Mouse (Mus musculus) MEL (cell line): ENCODE data around the gene Adamtsl5. TPM values are rescaled to one million over a fixed set of nuclear protein-coding genes. Genes with fewer than 3 reads are reported as not detected.

Experiments used
- DNase-seq: peaks from one replicate; pipeline ENCODE4 v3.0.0; 2011; ENCODE audit warnings: low read depth, low spot score
- H3K27ac ChIP-seq: 2 replicates; pipeline ENCODE4 v1.5.1; 2012; ENCODE audit warnings: low read depth, mild to moderate bottlenecking, control low read depth, low read length, moderate library complexity; ENCODE audit not compliant: control insufficient read depth
- H3K27me3 ChIP-seq, 2 experiments: fragments of 150-350 bp in 1 of 2; sonication (generic) in 1 of 2; 2 replicates each; pipeline ENCODE4 v1.6.1; 2012; ENCODE audit warnings: low read length in 2 of 2, mild to moderate bottlenecking in 2 of 2, improper control_type of control experiment in 1 of 2, moderate library complexity in 1 of 2; ENCODE audit not compliant: insufficient read depth in 2 of 2, control insufficient read depth in 1 of 2
- H3K36me3 ChIP-seq, 2 experiments: 2 replicates each; pipeline ENCODE4 v1.6.1; 2012 to 2014; ENCODE audit warnings: low read length in 2 of 2, improper control_type of control experiment in 1 of 2, inconsistent platforms in 1 of 2, mild to moderate bottlenecking in 1 of 2; ENCODE audit not compliant: insufficient read depth in 2 of 2, control insufficient read depth in 1 of 2
- H3K4me1 ChIP-seq, 2 experiments: fragments of 150-350 bp in 1 of 2; sonication (generic) in 1 of 2; 2 replicates each; pipeline ENCODE4 v1.6.1; 2012; ENCODE audit warnings: low read length in 2 of 2, improper control_type of control experiment in 1 of 2, mild to moderate bottlenecking in 1 of 2; ENCODE audit not compliant: insufficient read depth in 2 of 2, control insufficient read depth in 1 of 2
- H3K4me3 ChIP-seq, 2 experiments: fragments of 150-350 bp in 1 of 2; sonication (generic) in 1 of 2; 2 replicates each; pipeline ENCODE4 v1.5.1; 2012; ENCODE audit warnings: low read depth in 2 of 2, low read length in 2 of 2, mild to moderate bottlenecking in 2 of 2, moderate library complexity in 2 of 2, control low read depth in 1 of 2, improper control_type of control experiment in 1 of 2; ENCODE audit not compliant: control insufficient read depth in 1 of 2, insufficient read depth in 1 of 2
- H3K79me2 ChIP-seq: 2 replicates; pipeline ENCODE4 v1.6.1; 2012; ENCODE audit warnings: mild to moderate bottlenecking, low read length, moderate library complexity; ENCODE audit not compliant: control insufficient read depth, poor library complexity, insufficient read depth
- H3K9ac ChIP-seq: 2 replicates; pipeline ENCODE4 v1.6.1; 2012; ENCODE audit warnings: low read depth, mild to moderate bottlenecking, control low read depth, low read length, moderate library complexity; ENCODE audit not compliant: control insufficient read depth, poor library complexity, severe bottlenecking
- H3K9me3 ChIP-seq: fragments of 150-350 bp; sonication (generic); replicated peaks from 2 replicates; pipeline ENCODE4 v1.6.1; 2012; ENCODE audit warnings: mild to moderate bottlenecking, low read length, improper control_type of control experiment, moderate library complexity; ENCODE audit not compliant: insufficient read depth
- BHLHE40 ChIP-seq: IDR thresholded peaks from 2 replicates; pipeline ENCODE4 v1.6.1; 2012; ENCODE audit warnings: low read depth, mild to moderate bottlenecking, inconsistent platforms, low read length, improper control_type of control experiment, borderline replicate concordance
- CHD2 ChIP-seq: IDR thresholded peaks from 2 replicates; pipeline ENCODE4 v1.6.1; 2011; ENCODE audit warnings: low read length, improper control_type of control experiment
- CTCF ChIP-seq, 3 experiments: IDR thresholded peaks in 2 of 3; conservative IDR thresholded peaks in 1 of 3; 2 replicates each; pipeline ENCODE4 v1.5.1; 2011 to 2012; ENCODE audit warnings: low read length in 3 of 3, low read depth in 2 of 3, mild to moderate bottlenecking in 2 of 3, improper control_type of control experiment in 1 of 3, inconsistent platforms in 1 of 3, mixed read lengths in 1 of 3, moderate library complexity in 1 of 3; ENCODE audit not compliant: control insufficient read depth in 1 of 3, insufficient read depth in 1 of 3, poor library complexity in 1 of 3, severe bottlenecking in 1 of 3
- E2F4 ChIP-seq: IDR thresholded peaks from 2 replicates; pipeline ENCODE4 v1.6.1; 2011; ENCODE audit warnings: low read depth, low read length, improper control_type of control experiment, borderline replicate concordance
- ELF1 ChIP-seq: IDR thresholded peaks from 2 replicates; pipeline ENCODE4 v1.6.1; 2014; ENCODE audit warnings: low read depth, mild to moderate bottlenecking, inconsistent platforms, low read length, improper control_type of control experiment, moderate library complexity
- EP300 ChIP-seq, 2 experiments: IDR thresholded peaks; 2 replicates each; pipeline ENCODE4 v1.6.1; 2011; ENCODE audit warnings: improper control_type of control experiment in 2 of 2, low read length in 2 of 2, low read depth in 1 of 2, mild to moderate bottlenecking in 1 of 2
- ETS1 ChIP-seq: IDR thresholded peaks from 2 replicates; pipeline ENCODE4 v1.6.1; 2012; ENCODE audit warnings: low read depth, mild to moderate bottlenecking, inconsistent platforms, low read length, improper control_type of control experiment, moderate library complexity
- GATA1 ChIP-seq: IDR thresholded peaks from 2 replicates; pipeline ENCODE4 v1.6.1; 2011; ENCODE audit warnings: low read depth, low read length, improper control_type of control experiment
- HCFC1 ChIP-seq: IDR thresholded peaks from 2 replicates; pipeline ENCODE4 v1.6.1; 2012; ENCODE audit warnings: low read depth, mild to moderate bottlenecking, inconsistent platforms, low read length, improper control_type of control experiment, moderate library complexity
- JUND ChIP-seq: IDR thresholded peaks from 2 replicates; pipeline ENCODE4 v1.6.1; 2011; ENCODE audit warnings: low read depth, mild to moderate bottlenecking, improper control_type of control experiment, low read length
- KAT2A ChIP-seq: conservative IDR thresholded peaks from 2 replicates; pipeline ENCODE4 v1.6.1; 2012; ENCODE audit warnings: low read depth, low read length, improper control_type of control experiment, inconsistent platforms
- MAX ChIP-seq: IDR thresholded peaks from 2 replicates; pipeline ENCODE4 v1.6.1; 2011; ENCODE audit warnings: low read length, improper control_type of control experiment
- MAZ ChIP-seq: IDR thresholded peaks from 2 replicates; pipeline ENCODE4 v1.6.1; 2012; ENCODE audit warnings: low read depth, mild to moderate bottlenecking, inconsistent platforms, low read length, improper control_type of control experiment
- MYB ChIP-seq: IDR thresholded peaks from 2 replicates; pipeline ENCODE4 v1.6.1; 2011; ENCODE audit warnings: mild to moderate bottlenecking, low read depth, low read length, improper control_type of control experiment
- MYC ChIP-seq: IDR thresholded peaks from 2 replicates; pipeline ENCODE4 v1.6.1; 2011; ENCODE audit warnings: low read depth, mild to moderate bottlenecking, low read length, improper control_type of control experiment, moderate library complexity
- POLR2AphosphoS2 ChIP-seq: IDR thresholded peaks from 2 replicates; pipeline ENCODE4 v1.6.1; 2011; ENCODE audit warnings: low read length, improper control_type of control experiment
- POLR2AphosphoS5 ChIP-seq: IDR thresholded peaks from 2 replicates; pipeline ENCODE4 v1.6.1; 2012; ENCODE audit warnings: low read depth, borderline replicate concordance, mild to moderate bottlenecking, inconsistent platforms, low read length, moderate library complexity, mixed read lengths
- RAD21 ChIP-seq: IDR thresholded peaks from 2 replicates; pipeline ENCODE4 v1.6.1; 2011; ENCODE audit warnings: mild to moderate bottlenecking, low read depth, low read length, improper control_type of control experiment
- RCOR1 ChIP-seq: IDR thresholded peaks from 2 replicates; pipeline ENCODE4 v1.6.1; 2012; ENCODE audit warnings: low read depth, mild to moderate bottlenecking, inconsistent platforms, low read length, improper control_type of control experiment
- SIN3A ChIP-seq: IDR thresholded peaks from 2 replicates; pipeline ENCODE4 v1.6.1; 2012; ENCODE audit warnings: low read length, improper control_type of control experiment, inconsistent platforms
- SMC3 ChIP-seq: IDR thresholded peaks from 2 replicates; pipeline ENCODE4 v1.6.1; 2011; ENCODE audit warnings: low read depth, low read length, improper control_type of control experiment
- TAL1 ChIP-seq: IDR thresholded peaks from 2 replicates; pipeline ENCODE4 v1.6.1; 2012; ENCODE audit warnings: mild to moderate bottlenecking, inconsistent platforms, low read length, moderate library complexity, mixed read lengths
- TBP ChIP-seq: IDR thresholded peaks from 2 replicates; pipeline ENCODE4 v1.8.0; 2011; ENCODE audit warnings: low read depth, low read length, improper control_type of control experiment
- UBTF ChIP-seq: IDR thresholded peaks from 2 replicates; pipeline ENCODE4 v1.6.1; 2012; ENCODE audit warnings: low read depth, mild to moderate bottlenecking, inconsistent platforms, low read length, improper control_type of control experiment, moderate library complexity, borderline replicate concordance; ENCODE audit not compliant: insufficient read depth
- USF1 ChIP-seq: IDR thresholded peaks from 2 replicates; pipeline ENCODE4 v1.6.1; 2014; ENCODE audit warnings: low read depth, mild to moderate bottlenecking, inconsistent platforms, low read length, improper control_type of control experiment, moderate library complexity
- ZC3H11A ChIP-seq: IDR thresholded peaks from 2 replicates; pipeline ENCODE4 v1.6.1; 2012; ENCODE audit warnings: low read depth, mild to moderate bottlenecking, inconsistent platforms, low read length, improper control_type of control experiment
- ZKSCAN1 ChIP-seq: IDR thresholded peaks from 2 replicates; pipeline ENCODE4 v1.6.1; 2012; ENCODE audit warnings: low read depth, mild to moderate bottlenecking, inconsistent platforms, low read length, improper control_type of control experiment, moderate library complexity
- polyA plus RNA-seq, 2 experiments: library from polyadenylated mRNA; stranded (reverse) in 1 of 2; unstranded in 1 of 2; fragments of >175 nt in 1 of 2; fragments of >200 nt in 1 of 2; gene quantifications; 2 replicates each; pipeline versions ENCODE4 v1.2.1 to v1.2.4; 2012; ENCODE audit warnings: low replicate concordance in 2 of 2, low read depth in 1 of 2; ENCODE audit not compliant: insufficient read length in 2 of 2, insufficient read depth in 1 of 2, missing spikeins in 1 of 2
- total RNA-seq: library from RNA; depleted of rRNA; stranded (reverse); fragments of 300-350 nt; gene quantifications from 2 replicates; pipeline ENCODE4 v1.2.3, GENCODE M21; 2012

Gene Adamtsl5
- total and polyA plus RNA-seq, 3 experiments: 3.9 to 16.5 TPM; not detected in 1

DNA sequence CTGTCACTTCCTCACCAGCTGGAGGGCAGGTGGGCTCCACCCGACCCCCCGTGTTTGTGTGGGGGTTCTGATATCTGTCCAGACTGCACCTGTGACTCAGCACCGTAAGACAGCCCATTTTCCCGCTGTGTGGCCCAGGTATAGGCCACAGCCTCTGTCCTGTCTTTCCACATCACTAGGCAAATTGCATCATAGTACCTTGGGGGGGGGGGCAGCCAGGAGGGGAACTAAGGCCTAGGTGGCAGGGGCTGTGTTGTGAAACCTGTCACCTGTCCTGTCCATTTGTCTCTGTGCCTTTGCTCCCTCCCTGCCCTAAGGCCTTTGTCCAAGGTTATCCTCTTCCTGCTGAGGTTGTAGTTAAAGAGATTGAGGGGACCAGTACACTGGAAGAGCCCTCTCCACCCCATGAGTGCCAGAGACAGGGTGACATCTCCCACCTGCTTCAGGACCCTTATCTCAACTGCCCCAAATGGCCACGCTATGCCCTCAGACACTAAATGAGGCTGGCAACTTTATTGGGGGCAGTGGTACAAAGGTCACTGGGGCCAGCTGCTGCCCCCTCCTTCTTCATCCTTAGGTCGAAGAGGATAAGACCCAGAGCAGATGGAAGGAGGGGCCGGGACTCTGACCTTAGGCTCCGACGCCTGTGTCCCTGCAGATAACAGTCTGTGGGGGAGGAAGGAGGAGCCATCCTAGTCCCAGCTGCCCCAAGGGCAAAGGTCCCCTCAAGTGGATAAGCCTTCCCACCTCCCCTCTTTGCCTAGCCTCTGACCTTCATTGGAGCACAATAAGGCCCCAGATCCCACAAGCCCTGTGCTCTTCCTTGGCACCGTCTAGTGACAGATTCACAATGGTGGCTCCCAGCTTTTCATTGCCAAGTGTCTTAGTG lies 16.3 kb downstream of the Adamtsl5 start (continued):
- TF ChIP-seq SMC3 (no peak), GATA1 (peak; percentile 20; the same call in 1 of the 2 replicates)

DNA sequence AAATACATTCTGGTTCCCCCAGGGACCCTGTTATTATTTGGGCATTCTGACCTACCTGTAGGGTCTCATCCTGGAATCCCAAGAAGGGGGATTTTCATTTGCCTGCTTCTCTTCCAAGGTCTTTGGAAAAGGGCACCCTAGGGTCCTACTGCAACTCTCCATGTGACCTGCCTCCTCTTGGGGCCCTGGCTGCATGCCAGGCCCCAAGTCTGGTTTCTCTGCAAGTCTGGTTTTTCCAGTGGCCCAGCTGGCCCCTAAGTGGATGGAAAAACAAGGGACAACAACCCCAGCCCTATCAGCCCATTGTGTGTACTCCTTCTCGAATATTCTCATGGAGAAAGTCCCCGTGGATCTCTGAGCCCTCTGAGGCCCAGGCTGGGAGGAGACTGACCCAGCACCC lies 17.3 kb downstream of the Adamtsl5 start:
- Histone ChIP-seq H3K9ac (peak overlapping the region; percentile 82), H3K79me2 (peaks cover 2% of the 10 kb centered on the region; the same call in 1 of the 2 replicates), H3K4me3 (peak overlapping the region; percentile 72 to 96), H3K4me1 (peaks cover 14 to 25% of the 10 kb centered on the region in 2 experiments), H3K27ac (no peak overlapping the region; the same call in 1 of the 2 replicates), H3K9me3 (no peaks in the 10 kb centered on the region), H3K27me3 (no peaks in the 10 kb centered on the region), H3K36me3 (peaks cover 0 to 22% of the 10 kb centered on the region in 2 experiments; a peak in 2 of 4 replicates)
- no peak for TF ChIP-seq GATA1
- peak; percentile 67 for TF ChIP-seq USF1
- peak; percentile 35 for DNase-seq

DNA sequence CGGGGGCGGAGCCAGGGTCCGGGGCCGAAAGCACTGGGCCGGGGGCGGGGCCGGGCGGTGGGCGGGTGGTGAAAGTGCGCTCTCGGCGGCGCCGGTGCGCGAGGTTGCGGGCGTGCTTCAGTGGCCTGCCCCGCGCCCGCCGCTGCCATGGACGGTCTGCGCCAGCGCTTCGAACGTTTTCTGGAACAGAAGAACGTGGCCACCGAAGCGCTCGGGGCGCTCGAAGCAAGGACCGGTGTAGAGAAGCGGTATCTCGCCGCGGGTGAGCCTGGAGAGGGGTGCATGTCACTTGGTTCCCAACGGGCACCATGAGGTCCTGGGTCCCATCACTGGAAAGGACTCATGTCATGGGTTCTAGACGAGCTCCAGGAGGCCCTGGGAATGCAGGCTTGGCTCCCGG lies 18.1 kb downstream of the Adamtsl5 start:
- H3K9ac ChIP-seq: peak overlapping the region; percentile 82
- peaks cover 2% of the 10 kb centered on the region; the same call in 1 of the 2 replicates for H3K79me2 ChIP-seq
- H3K4me3 ChIP-seq: peak overlapping the region; percentile 72 to 96
- H3K36me3 ChIP-seq: peaks cover 0 to 22% of the 10 kb centered on the region in 2 experiments; a peak in 2 of 4 replicates
- H3K27ac ChIP-seq: no peak overlapping the region
- H3K4me1 ChIP-seq: peaks cover 14 to 25% of the 10 kb centered on the region in 2 experiments
- DNase-seq: no peak
- no peaks in the 10 kb centered on the region for H3K9me3 ChIP-seq
- H3K27me3 ChIP-seq: no peaks in the 10 kb centered on the region
- TF ChIP-seq POLR2AphosphoS5 (no peak), SIN3A (peak; percentile 50; the same call in 1 of the 2 replicates), MYC (no peak), SMC3 (no peak), RCOR1 (no peak), CTCF (IDR thresholded peaks at IDR 0.05 in 2 of 3, conservative IDR thresholded peaks at IDR 0.05 in 1 of 3; ENCODE audit: control insufficient read depth in 1 of 3, insufficient read depth in 1 of 3, low read depth in 2 of 3, low read length in 3 of 3, poor library complexity in 1 of 3, severe bottlenecking in 1 of 3) (0 out of 6 replicates have a peak, but pooled peaks of 1 of the 3 experiments have one; percentile 0), BHLHE40 (no peak), GATA1 (no peak), POLR2AphosphoS2 (no peak), ZC3H11A (no peak), CHD2 (no peak), MYB (no peak), EP300 (IDR thresholded peaks at IDR 0.05; ENCODE audit: low read depth in 1 of 2, low read length in 2 of 2) (no peak), ZKSCAN1 (no peak), KAT2A (no peak), MAX (no peak), RAD21 (no peak), HCFC1 (0 out of 2 replicates have a peak, but pooled peaks have one; percentile 2), TBP (no peak), MAZ (no peak), USF1 (no peak), E2F4 (no peak), ETS1 (no peak), TAL1 (no peak), UBTF (no peak), ELF1 (no peak), JUND (no peak)
